Mouse (Mus musculus): Measurements from ENCODE around the gene Ccdc124. TPM values are rescaled to one million over a fixed set of nuclear protein-coding genes. Genes with fewer than 3 reads are reported as not detected.
A peak's percentile ranks its signal among the peaks of the same experiment; 100 is the strongest.

Ccdc124 gene
- total RNA-seq, 2 experiments from 2014 or later: 92.7 to 95.6 TPM

GRCm38 (mm10) chr8:70872643-70873363, 932 bp downstream of the Ccdc124 start:
- DNase-seq (ENCODE audit: extremely low spot score in 1 of 2, low spot score in 1 of 2): no peak

- DNase-seq (ENCODE audit: extremely low spot score in 1 of 2, low spot score in 1 of 2): no peak
These were observed 2.4 kb downstream of the Ccdc124 start for GRCm38 (mm10) chr8:70871195-70871807.

- DNase-seq (ENCODE audit: extremely low spot score in 1 of 2, low spot score in 1 of 2): peak; percentile 59 to 73
These were observed 4.1 kb downstream of the Ccdc124 start for GRCm38 (mm10) chr8:70869601-70870041.

GRCm38 (mm10) chr8:70869199-70869571, 4.5 kb downstream of the Ccdc124 start:
- DNase-seq (ENCODE audit: extremely low spot score in 1 of 2, low spot score in 1 of 2): no peak

- no peak for DNase-seq (ENCODE audit: extremely low spot score in 1 of 2, low spot score in 1 of 2)
These were observed 5.1 kb downstream of the Ccdc124 start for GRCm38 (mm10) chr8:70868559-70869198.

GRCm38 (mm10) chr8:70866566-70866965, 7.2 kb downstream of the Ccdc124 start:
- DNase-seq (ENCODE audit: extremely low spot score in 1 of 2, low spot score in 1 of 2): no peak

- no peak for DNase-seq (ENCODE audit: extremely low spot score in 1 of 2, low spot score in 1 of 2)
These were observed 7.7 kb downstream of the Ccdc124 start for GRCm38 (mm10) chr8:70866001-70866520.

GRCm38 (mm10) chr8:70865350-70866000, 8.3 kb downstream of the Ccdc124 start:
- peak; percentile 98 to 99 for DNase-seq (ENCODE audit: extremely low spot score in 1 of 2, low spot score in 1 of 2)

- no peak for DNase-seq (ENCODE audit: extremely low spot score in 1 of 2, low spot score in 1 of 2)
These were observed 9.0 kb downstream of the Ccdc124 start for GRCm38 (mm10) chr8:70864712-70865221.

- DNase-seq (ENCODE audit: extremely low spot score in 1 of 2, low spot score in 1 of 2): no peak
These were observed 9.6 kb downstream of the Ccdc124 start for GRCm38 (mm10) chr8:70863956-70864711.

GRCm38 (mm10) chr8:70862824-70863641, 10.7 kb downstream of the Ccdc124 start, which contains the start of gene Kcnn1:
Gene Kcnn1, minus strand, starts transcription at chr8:70863258.
- DNase-seq (ENCODE audit: extremely low spot score in 1 of 2, low spot score in 1 of 2): no peak

GRCm38 (mm10) chr8:70857516-70857915, 16.2 kb downstream of the Ccdc124 start:
- DNase-seq (ENCODE audit: extremely low spot score in 1 of 2, low spot score in 1 of 2): no peak

GRCm38 (mm10) chr8:70856541-70857197, 17.1 kb downstream of the Ccdc124 start:
- DNase-seq (ENCODE audit: extremely low spot score in 1 of 2, low spot score in 1 of 2): peak in 1 of 2 experiments; percentile 70

- DNase-seq (ENCODE audit: extremely low spot score in 1 of 2, low spot score in 1 of 2): no peak
These were observed 17.7 kb downstream of the Ccdc124 start for GRCm38 (mm10) chr8:70856028-70856427.

GRCm38 (mm10) chr8:70853863-70854262, 19.9 kb downstream of the Ccdc124 start:
- no peak for DNase-seq (ENCODE audit: extremely low spot score in 1 of 2, low spot score in 1 of 2)

- DNase-seq (ENCODE audit: extremely low spot score in 1 of 2, low spot score in 1 of 2): no peak
These were observed 21.0 kb downstream of the Ccdc124 start for GRCm38 (mm10) chr8:70852595-70853231.

- DNase-seq (ENCODE audit: extremely low spot score in 1 of 2, low spot score in 1 of 2): no peak
These were observed 21.9 kb downstream of the Ccdc124 start for GRCm38 (mm10) chr8:70851837-70852236.

- no peak for DNase-seq (ENCODE audit: extremely low spot score in 1 of 2, low spot score in 1 of 2)
These were observed 22.8 kb downstream of the Ccdc124 start for GRCm38 (mm10) chr8:70850947-70851346.
